Mouse (Mus musculus): ENCODE measurements around the gene Tpgs1.

DNA sequence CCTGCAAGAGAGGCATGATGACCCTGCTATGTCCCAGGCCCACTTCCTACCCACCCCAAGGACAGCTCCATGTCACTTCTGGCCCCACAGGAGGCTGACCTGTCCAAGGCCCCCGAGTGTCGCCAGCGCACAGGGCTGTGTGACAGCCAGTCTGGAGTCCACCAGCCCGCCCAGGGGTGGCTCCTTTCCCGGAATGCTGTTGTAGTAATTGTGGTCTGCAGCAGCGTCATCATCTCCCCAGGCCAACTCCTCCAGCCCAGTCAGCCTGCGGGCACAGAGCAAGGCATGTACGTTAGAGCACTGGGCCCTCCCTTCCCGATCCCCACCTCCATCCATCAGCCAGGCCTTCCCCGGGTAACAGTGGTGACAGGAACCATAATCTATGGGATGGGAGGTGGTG is 43.0 kb upstream of the Tpgs1 start:
- no peak for TF ChIP-seq CTCF (IDR thresholded peaks at IDR 0.05 in 2 of 3, conservative IDR thresholded peaks at IDR 0.05 in 1 of 3; ENCODE audit: control insufficient read depth in 1 of 3, insufficient read depth in 1 of 3, low read depth in 2 of 3, low read length in 3 of 3, poor library complexity in 1 of 3, severe bottlenecking in 1 of 3)
- no peak for TF ChIP-seq HCFC1 (IDR thresholded peaks at IDR 0.05; ENCODE audit: low read depth, low read length)
- TF ChIP-seq USF1 (IDR thresholded peaks at IDR 0.05; ENCODE audit: low read depth, low read length): no peak
- no peak for TF ChIP-seq POLR2A (IDR thresholded peaks at IDR 0.05; ENCODE audit: control insufficient read depth in 1 of 2, insufficient read depth in 1 of 2, low read depth in 1 of 2, low read length in 2 of 2, poor library complexity in 1 of 2)
- TF ChIP-seq NRF1 (IDR thresholded peaks at IDR 0.05; ENCODE audit: insufficient read depth, low read depth, low read length, poor library complexity, severe bottlenecking): no peak
- TF ChIP-seq EP300 (IDR thresholded peaks at IDR 0.05; ENCODE audit: low read depth in 1 of 2, low read length in 2 of 2): no peak
- no peak for TF ChIP-seq UBTF (IDR thresholded peaks at IDR 0.05; ENCODE audit: borderline replicate concordance, insufficient read depth, low read depth, low read length)
